Mouse (Mus musculus) frontal cortex, postnatal 36 days (tissue): Measurements from ENCODE around the gene A430078G23Rik.

Experiments
- DNase-seq, 2 experiments: peaks; one replicate each; pipeline ENCODE4 v3.0.0; 2022; ENCODE audit warnings: low spot score in 2 of 2

A430078G23Rik gene

GRCm38 (mm10) chr8:3348142-3348823 lies 4.9 kb upstream of the A430078G23Rik start:
- peak in 1 of 2 experiments; percentile 11 for DNase-seq

GRCm38 (mm10) chr8:3350747-3351146 lies 2.5 kb upstream of the A430078G23Rik start:
- no peak for DNase-seq

GRCm38 (mm10) chr8:3352715-3353114 lies 500 bp upstream of the A430078G23Rik start:
- DNase-seq = no peak

- DNase-seq = no peak
Measured at GRCm38 (mm10) chr8:3353811-3354442, 712 bp downstream of the A430078G23Rik start.

GRCm38 (mm10) chr8:3354443-3354812 lies 1.2 kb downstream of the A430078G23Rik start:
- no peak for DNase-seq

- DNase-seq = no peak
Measured at GRCm38 (mm10) chr8:3355586-3355985, 2.4 kb downstream of the A430078G23Rik start.

- DNase-seq = peak; percentile 78 to 82
Measured at GRCm38 (mm10) chr8:3358060-3358459, 4.8 kb downstream of the A430078G23Rik start.

- no peak for DNase-seq
Measured at GRCm38 (mm10) chr8:3367086-3367485, 13.9 kb downstream of the A430078G23Rik start.

GRCm38 (mm10) chr8:3368091-3368490 lies 14.9 kb downstream of the A430078G23Rik start:
- DNase-seq = no peak

GRCm38 (mm10) chr8:3375748-3376147 lies 22.5 kb downstream of the A430078G23Rik start:
- no peak for DNase-seq

- no peak for DNase-seq
Measured at GRCm38 (mm10) chr8:3376641-3377274, 23.5 kb downstream of the A430078G23Rik start.

GRCm38 (mm10) chr8:3387286-3387685 lies 34.1 kb downstream of the A430078G23Rik start:
- peak; percentile 52 to 64 for DNase-seq

GRCm38 (mm10) chr8:3388591-3389338 lies 35.5 kb downstream of the A430078G23Rik start:
- no peak for DNase-seq

GRCm38 (mm10) chr8:3389506-3389905 lies 36.3 kb downstream of the A430078G23Rik start:
- no peak for DNase-seq

- DNase-seq = no peak
Measured at GRCm38 (mm10) chr8:3392293-3392692, 39.1 kb downstream of the A430078G23Rik start.

- DNase-seq = peak; percentile 81 to 87
Measured at GRCm38 (mm10) chr8:3392771-3393710, 39.8 kb downstream of the A430078G23Rik start, which contains the start of gene Arhgef18. TSS of gene Arhgef18 (plus strand) at chr8:3393006.

GRCm38 (mm10) chr8:3394600-3394999 lies 41.4 kb downstream of the A430078G23Rik start:
- no peak for DNase-seq

- no peak for DNase-seq
Measured at GRCm38 (mm10) chr8:3395246-3395645, 42.0 kb downstream of the A430078G23Rik start.

GRCm38 (mm10) chr8:3397597-3397996 lies 44.4 kb downstream of the A430078G23Rik start:
- DNase-seq = no peak

- no peak for DNase-seq
Measured at GRCm38 (mm10) chr8:3400509-3400908, 47.3 kb downstream of the A430078G23Rik start.

- DNase-seq = no peak
Measured at GRCm38 (mm10) chr8:3407417-3407816, 54.2 kb downstream of the A430078G23Rik start.
